Mouse (Mus musculus) cerebellum, adult 2 months (tissue): ENCODE measurements around the gene Src.

Experiments used
- CTCF ChIP-seq: fragments of 200-500 bp; IDR thresholded peaks from 2 replicates; pipeline ENCODE4 v1.5.1; 2011; ENCODE audit warnings: low read depth, mild to moderate bottlenecking, control low read depth, low read length, moderate library complexity, borderline replicate concordance; ENCODE audit not compliant: insufficient read depth
- POLR2A ChIP-seq: fragments of 200-500 bp; IDR thresholded peaks from 2 replicates; pipeline ENCODE4 v1.6.1; 2011; ENCODE audit warnings: low read length, control low read depth, borderline replicate concordance; ENCODE audit not compliant: insufficient read depth

GRCm38 (mm10) chr2:157512859-157513258 is 94.6 kb downstream of the Src start:
- TF ChIP-seq CTCF (no peak), POLR2A (no peak)
